Mouse (Mus musculus): ENCODE results near the gene Dph1.

Dph1 gene

GRCm38 (mm10) chr11:75157037-75157436, 34.0 kb downstream of the Dph1 start:
- DNase-seq = no peak

DNA sequence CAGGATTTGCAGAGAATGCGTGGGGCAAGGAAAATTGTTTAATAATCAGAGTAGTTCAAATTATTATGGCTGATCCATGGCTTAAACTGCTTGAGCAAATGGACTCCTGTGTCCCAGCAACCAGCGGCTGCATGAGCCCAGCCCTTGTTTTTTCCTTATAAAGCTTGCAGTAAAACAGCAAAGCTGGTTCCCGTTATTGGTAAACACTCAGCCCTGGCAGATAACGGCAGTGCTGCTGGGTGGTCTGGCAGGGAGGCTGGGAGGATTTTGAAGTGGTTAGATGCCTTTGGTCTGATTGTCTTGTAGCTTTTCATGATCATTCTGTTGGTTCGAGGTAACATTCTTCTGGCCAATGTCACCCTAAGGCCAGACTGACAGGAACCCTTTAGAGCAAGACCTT, 34.6 kb downstream of the Dph1 start:
- DNase-seq = no peak

DNA sequence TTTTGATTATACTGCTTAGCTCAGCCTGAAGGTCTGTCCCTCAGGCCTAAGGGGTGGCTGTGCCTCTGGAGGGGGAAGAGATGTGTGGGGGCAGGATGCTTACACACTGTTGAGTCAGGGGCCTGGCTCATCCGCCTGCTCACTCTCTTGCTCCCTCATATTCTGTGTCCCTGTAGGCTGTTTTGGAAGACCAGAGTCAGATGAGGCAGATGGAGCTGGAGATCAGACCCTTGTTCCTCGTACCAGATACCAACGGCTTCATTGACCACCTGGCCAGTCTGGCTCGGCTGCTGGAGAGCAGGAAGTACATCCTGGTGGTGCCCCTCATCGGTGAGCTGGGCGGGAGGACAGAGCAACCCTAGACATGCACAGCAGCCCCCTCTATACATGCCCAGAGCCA, 35.1 kb downstream of the Dph1 start:
- DNase-seq = no peak

GRCm38 (mm10) chr11:75154053-75154585, 36.9 kb downstream of the Dph1 start:
- no peak for DNase-seq

DNA sequence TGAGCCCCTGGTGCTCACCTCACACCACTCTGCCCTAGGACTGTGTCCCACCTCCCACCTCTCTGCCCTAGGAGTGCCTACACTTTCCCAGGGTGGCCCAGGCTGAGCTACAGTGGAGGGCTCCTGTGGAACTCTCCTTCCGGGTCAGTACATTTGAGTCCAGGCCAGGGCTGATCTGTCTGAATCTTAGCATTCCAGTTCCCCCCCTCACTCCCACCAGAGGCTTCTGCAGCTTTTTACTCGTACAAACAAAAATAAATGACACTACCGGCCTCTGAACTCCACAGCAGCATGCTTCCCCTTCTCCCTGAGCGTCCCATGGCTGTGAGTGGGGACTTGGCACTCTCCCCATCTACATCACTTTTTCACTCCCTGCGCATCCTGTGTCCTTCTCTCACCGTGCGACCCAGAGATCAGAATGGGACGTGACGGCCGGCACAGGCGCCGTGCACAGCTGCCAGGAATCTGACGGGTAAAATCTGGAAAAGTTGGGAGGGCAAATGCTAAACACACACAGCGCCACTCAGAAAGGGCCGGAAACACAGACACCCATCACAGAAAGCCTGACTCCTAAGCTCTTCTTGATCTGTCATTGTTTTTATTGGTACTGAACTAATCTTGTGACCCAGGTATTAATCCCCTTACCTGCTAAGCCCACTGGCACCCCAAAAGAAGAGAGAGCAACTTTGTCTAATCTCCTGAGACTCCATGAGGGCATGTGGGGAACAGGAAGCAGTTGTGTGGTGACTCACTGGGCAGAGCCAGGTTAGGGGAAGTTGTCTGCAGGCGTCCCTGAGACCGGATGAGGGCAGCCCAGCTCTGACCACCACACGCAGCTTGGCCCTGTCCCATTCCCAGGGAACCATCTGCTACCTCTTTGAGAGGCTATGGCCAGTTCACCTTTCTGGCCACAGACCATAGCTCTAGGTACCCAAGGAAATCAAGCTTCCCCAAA, 38.2 kb downstream of the Dph1 start:
- DNase-seq = no peak

DNA sequence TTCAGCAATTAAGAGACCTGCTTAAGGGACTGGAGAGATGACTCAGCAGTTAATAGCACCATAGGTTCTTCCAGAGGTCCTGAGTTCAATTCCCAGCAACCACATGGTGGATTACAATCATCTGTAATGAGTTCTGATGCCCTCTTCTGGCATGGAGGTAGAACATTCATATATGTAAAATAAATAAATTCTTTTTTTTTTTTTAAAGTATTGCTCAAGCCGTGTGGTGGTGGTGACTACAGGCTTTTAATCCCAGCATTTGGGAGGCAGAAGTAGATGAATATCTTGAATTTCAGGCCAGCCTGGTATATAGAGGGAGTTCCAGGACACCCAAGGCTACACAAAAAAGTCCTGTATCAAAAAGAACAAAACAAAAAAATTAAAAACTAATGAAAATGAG, 40.7 kb downstream of the Dph1 start:
- no peak for DNase-seq

GRCm38 (mm10) chr11:75148332-75149035, 42.6 kb downstream of the Dph1 start:
- DNase-seq = no peak

DNA sequence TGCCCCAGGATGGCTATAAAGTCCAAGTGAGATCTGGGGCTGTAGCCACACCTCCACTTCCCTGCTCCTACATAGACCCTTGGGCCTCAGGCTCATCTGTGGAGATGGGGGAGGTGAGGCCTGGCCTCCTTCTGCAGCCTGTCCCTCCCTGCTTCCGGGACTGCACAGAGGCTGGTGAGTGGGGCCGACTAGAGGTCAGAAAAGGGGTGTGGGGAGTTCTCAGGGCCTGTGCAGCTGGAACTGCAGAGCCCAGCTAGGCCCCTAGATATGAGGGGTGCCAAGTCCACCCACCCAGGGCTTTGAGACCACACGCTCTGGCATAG, 43.2 kb downstream of the Dph1 start:
- no peak for DNase-seq

GRCm38 (mm10) chr11:75147106-75147845, 43.8 kb downstream of the Dph1 start:
- DNase-seq = no peak

GRCm38 (mm10) chr11:75145841-75146240, 45.2 kb downstream of the Dph1 start:
- no peak for DNase-seq

DNA sequence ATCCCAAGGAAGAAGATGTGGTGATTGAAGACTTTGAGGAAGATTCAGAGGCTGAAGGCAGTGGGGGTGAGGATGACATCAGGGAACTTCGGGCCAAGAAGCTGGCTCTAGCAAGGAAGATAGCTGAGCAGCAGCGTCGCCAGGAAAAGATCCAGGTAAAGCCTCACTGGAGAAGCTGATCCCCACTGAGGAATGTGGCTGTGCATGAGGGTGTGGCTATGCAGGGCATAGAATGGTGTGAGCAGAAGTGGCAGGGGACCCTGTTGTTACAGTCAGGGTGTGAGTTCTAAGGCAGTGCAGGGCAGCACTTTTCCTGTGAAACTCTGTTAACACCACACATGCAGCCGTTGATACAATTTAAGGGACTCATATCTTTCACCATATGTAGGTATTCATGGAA, 48.3 kb downstream of the Dph1 start:
- no peak for DNase-seq

DNA sequence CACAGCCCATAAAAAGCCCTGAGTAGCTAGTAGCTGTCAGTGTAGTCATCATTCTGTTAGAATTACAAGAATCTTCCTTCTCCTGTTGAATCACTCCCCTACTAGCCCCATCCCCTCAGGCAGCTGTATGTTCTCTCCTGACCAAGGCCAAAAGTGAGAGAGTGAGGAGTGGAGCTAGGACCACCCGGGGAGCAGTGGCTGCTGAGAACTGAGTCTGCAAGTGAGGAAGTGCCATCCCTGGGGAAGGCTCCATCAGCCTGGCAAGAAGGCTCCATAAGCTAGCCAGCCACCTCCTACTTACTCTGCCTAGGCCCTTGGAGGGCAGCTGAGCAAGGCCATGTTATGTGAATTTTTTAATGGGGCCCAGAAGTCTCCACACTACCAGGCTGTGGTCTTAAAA, 49.1 kb downstream of the Dph1 start:
- no peak for DNase-seq

GRCm38 (mm10) chr11:75141038-75141437, 50.0 kb downstream of the Dph1 start:
- no peak for DNase-seq

- no peak for DNase-seq
These were observed 50.6 kb downstream of the Dph1 start for GRCm38 (mm10) chr11:75140431-75140830.

DNA sequence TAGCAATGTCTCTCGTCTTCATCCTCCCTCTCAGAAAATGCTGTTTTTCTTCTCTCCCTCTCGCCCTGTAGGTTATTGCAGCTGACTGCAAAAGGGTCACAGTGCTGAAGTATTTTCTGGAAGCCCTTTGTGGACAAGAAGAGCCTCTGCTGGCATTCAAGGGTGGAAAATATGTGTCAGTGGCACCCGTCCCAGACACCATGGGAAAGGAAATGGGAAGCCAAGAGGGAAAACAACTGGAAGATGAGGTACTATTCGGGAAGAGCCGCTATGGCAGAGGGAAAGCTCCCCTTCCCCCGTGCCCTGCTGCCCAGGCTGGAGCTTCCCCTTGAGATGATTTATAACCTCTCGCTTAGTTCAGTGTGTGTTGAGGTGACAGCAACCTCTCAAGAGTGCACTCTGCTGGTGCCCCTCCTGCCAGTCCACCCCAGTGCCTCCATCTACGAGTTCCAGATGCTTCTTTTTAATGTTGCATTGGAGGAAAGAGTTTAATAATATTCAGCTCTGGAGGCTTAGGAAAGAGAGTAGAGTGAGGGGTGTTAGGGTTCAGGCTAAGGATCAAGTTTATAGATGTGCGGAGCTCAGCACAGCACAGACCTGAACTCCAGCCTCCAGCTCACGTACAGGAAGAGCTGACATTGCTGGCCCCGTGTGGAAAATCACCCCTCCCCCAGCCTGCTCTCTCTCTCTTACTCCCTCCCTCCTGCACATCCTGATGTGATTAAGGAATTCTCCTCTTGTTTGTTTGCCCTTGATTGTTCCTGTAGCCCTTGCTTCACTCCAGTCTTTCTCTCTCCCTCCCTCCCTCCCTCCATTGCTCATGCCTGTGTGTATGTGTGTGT, 51.7 kb downstream of the Dph1 start:
- no peak for DNase-seq

DNA sequence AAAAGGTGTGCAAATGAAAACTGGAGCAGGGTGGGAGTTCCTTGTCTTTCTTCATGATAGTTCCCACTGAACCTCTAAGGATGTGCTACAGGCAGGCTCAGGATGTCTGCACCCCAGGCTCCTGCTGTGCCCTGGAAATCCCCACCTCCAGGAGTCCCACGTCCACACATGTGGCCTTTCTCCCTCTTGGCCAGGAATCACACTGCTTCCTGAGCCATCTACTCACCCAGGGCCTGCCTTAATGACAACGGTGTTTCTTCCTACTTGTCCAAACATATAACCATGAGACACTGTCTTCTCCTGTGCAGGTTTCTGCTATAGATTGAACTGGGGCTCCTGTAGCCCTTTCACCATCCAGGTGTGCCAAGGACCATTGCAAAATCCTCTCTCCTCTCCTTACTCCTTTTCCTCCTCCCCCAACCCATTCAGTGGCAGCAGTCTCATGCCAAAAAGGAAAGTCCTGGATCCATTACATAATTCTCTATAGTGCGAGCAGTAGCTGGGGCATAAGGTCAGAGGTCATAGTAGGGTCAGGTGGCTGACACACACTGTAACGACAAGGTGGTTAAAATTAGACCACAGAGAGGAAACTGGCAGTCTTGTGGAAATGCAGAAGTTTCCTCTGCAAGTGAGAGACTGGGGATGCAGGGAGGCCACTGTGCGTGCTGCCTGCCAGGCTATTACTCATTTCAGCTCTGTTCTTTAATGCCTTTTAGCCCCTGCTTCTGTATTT, 54.2 kb downstream of the Dph1 start:
- no peak for DNase-seq

DNA sequence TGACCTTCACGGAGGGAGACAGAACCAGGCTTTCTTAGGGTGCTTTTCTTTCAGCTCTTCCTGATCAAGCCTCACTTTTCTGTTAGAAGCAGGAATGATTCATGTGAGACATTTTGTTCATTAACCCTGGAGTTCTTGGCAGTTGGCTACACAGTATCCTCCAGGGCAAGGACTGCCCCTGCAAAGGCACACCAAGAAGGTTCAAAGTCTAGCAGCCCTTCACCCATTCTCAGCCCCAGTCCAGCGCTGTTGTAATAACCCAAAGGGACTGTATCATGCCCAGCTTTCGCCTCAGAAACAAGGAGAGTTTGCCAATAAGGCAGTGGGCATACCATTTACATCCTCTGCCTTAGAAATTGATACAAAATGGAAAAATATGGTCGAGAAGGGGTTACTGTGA, 55.7 kb downstream of the Dph1 start:
- no peak for DNase-seq

DNA sequence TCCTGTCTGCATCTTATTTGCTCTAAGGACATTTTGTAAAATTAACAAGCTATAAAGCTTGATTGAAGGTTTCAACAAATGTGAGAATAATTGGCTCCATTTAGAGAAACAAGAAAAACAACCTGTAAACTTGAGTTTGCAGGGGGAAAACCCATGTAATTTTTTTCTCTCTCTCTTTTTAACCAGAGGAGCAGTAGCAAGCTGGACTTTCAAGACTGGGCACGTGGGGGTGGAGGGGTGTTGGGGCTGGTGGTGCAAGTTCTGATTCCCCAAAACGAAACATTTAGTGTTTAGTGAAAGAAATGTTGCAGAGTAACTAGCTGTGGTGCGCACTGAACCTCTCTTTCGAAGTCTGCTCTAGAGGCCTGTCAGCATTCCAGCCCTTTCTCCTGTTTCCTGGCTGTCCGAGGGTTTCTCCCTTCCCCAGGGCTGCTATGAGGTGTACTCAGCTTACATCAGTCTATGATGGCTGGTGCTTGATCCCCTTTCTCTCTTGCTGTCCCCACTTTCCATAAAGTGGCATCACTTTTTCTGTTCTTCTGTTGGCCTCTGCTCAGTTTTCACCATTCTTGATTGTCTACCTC, 56.5 kb downstream of the Dph1 start:
- no peak for DNase-seq

DNA sequence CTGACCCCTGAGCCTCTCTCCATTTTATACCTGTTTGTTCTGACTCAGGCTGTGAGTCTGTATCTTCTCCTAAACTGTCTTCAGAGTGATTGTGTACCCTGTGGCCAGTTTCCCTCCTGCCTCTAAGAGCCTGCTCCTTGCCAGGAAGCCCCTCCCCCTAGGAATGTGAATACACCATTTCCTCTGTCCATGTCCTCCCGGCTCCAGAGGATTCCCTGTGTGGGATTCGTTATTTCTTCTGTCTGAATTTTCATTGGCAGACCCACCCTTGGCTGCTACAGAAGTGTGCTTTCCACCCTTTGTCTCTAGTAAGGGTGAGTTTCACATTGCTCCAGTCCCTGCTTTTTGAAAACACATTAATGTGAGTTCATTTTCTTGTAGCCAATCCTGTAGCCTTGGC, 57.1 kb downstream of the Dph1 start:
- no peak for DNase-seq

- no peak for DNase-seq
These were observed 57.6 kb downstream of the Dph1 start for GRCm38 (mm10) chr11:75133391-75133790.

GRCm38 (mm10) chr11:75132278-75132677, 58.8 kb downstream of the Dph1 start:
- peak; percentile 57 for DNase-seq

All from right cerebral cortex, postnatal 25 days (tissue).